Mouse (Mus musculus) heart, postnatal 10 days (tissue): ENCODE data around the gene Gm48551. TPM values are rescaled to one million over a fixed set of nuclear protein-coding genes. Genes with fewer than 3 reads are reported as not detected.

Experiments
- DNase-seq, 2 experiments: peaks; one replicate each; pipeline ENCODE4 v3.0.0; 2021
- intact Hi-C: fragments of 180-260 bp; cut with DNase I; formaldehyde crosslinking; loops from one replicate; pipeline ENCODE4 v1.15.1; 2025
- total RNA-seq, 2 experiments: library from RNA; stranded (reverse); gene quantifications; 2 replicates each; pipeline ENCODE4 v1.2.3; 2021

Gene Gm48551
- total RNA-seq, 2 experiments from 2014 or later: 0.74 to 0.87 TPM

GRCm38 (mm10) chr10:81379183-81379553 lies 5.1 kb upstream of the Gm48551 start:
- DNase-seq: no peak
- intact Hi-C loops: no loop called here

GRCm38 (mm10) chr10:81379809-81380378 lies 4.4 kb upstream of the Gm48551 start:
- intact Hi-C loops: no loop called here
- DNase-seq: no peak

GRCm38 (mm10) chr10:81382039-81382438 lies 2.2 kb upstream of the Gm48551 start:
- DNase-seq: peak in 1 of 2 experiments; percentile 23
- intact Hi-C loops: no loop called here

- no peak for DNase-seq
- intact Hi-C loops: no loop called here
These were observed 328 bp downstream of the Gm48551 start for GRCm38 (mm10) chr10:81384605-81384982.

DNA sequence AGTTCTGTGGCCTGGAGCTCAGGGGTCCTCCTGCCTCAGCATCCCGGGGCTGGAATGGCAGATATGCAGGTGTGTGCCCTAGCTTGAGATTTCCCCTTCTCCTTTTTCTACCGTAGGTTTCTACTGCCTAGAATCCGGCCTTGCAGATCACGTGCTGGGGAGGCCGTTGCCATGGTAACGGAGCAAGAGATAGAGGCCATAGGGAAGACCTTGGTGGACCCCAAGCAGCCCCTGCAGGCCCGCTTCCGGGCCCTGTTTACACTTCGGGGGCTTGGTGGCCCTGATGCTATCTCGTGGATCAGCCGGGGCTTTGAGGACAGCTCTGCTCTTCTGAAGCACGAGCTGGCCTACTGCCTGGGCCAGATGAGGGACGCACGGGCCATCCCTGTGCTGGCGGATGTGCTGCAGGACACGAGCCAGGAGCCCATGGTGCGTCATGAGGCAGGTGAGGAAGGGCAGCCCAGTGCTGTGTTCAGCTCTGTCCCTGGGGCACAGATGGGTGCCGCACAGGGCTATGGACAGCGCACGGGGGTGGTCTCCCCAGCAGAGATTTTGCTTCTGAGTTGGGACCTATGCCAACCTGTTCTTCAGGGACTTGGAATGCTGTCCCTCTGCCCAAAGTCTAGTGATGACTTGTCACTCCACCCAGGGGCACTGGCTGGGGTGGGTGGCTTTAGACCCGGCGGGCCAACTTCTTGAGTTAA lies 1.5 kb downstream of the Gm48551 start:
- intact Hi-C loops: loop anchor here (5.0 kb wide), 1 partner anchor 157 kb away; no protein-coding TSS in a partner anchor
- DNase-seq: no peak

GRCm38 (mm10) chr10:81387716-81388115 lies 3.5 kb downstream of the Gm48551 start:
- intact Hi-C loops: loop anchor here (5.0 kb wide), 1 partner anchor 155 kb away; no protein-coding TSS in a partner anchor

GRCm38 (mm10) chr10:81388505-81389055 lies 4.3 kb downstream of the Gm48551 start, which contains the start of gene Gm48552:
Gene Gm48552 (plus strand): TSS chr10:81389005.
- DNase-seq: no peak
- intact Hi-C loops: loop anchor here (1.0 to 5.0 kb wide), 2 partner anchors 62 to 154 kb away; no protein-coding TSS in a partner anchor

More at GRCm38 (mm10) chr10:81387716-81388115, 3.5 kb downstream of the Gm48551 start:
- DNase-seq: no peak

GRCm38 (mm10) chr10:81389373-81389772 lies 5.1 kb downstream of the Gm48551 start:
- intact Hi-C loops: loop anchor here (1.0 to 5.0 kb wide), 2 partner anchors 61 to 153 kb away; no protein-coding TSS in a partner anchor
- DNase-seq: peak in 1 of 2 experiments; percentile 32

GRCm38 (mm10) chr10:81389801-81390677 lies 5.8 kb downstream of the Gm48551 start:
- DNase-seq: peak; percentile 82 to 90
- intact Hi-C loops: loop anchor here (1.0 to 5.0 kb wide), 3 partner anchors 17 to 152 kb away; no protein-coding TSS in a partner anchor

GRCm38 (mm10) chr10:81390678-81390965 lies 6.4 kb downstream of the Gm48551 start:
- no peak for DNase-seq

GRCm38 (mm10) chr10:81392270-81392669 lies 8.0 kb downstream of the Gm48551 start:
- DNase-seq: no peak
- intact Hi-C loops: no loop called here

More at GRCm38 (mm10) chr10:81390678-81390965, 6.4 kb downstream of the Gm48551 start:
- intact Hi-C loops: loop anchor here (2.0 kb wide), 1 partner anchor 16 kb away; no protein-coding TSS in a partner anchor

DNA sequence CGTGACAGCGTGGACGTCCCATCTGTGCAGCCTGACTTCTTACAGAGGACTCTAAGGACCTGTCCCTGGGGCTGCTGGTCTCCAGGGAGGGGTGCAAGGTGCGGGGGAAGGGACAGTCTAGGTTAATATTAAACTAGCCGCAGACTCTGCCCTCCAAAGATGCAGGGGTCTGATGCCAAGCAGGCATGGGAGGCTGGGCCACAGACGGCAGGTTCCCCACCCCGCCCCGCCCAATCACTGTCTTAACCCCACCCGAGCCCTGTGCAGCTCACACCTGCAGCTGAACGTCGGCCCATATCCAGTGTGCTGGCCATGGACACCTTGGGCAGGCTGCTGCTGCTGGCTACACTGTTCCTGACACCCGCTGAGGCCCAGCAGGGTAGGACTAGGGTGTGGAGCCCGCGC lies 8.5 kb downstream of the Gm48551 start, which contains the start of gene Smim24:
Gene Smim24, plus strand, starts transcription at position 271 of the 405 bp plus-strand sequence.
- intact Hi-C loops: no loop called here
- DNase-seq: no peak

DNA sequence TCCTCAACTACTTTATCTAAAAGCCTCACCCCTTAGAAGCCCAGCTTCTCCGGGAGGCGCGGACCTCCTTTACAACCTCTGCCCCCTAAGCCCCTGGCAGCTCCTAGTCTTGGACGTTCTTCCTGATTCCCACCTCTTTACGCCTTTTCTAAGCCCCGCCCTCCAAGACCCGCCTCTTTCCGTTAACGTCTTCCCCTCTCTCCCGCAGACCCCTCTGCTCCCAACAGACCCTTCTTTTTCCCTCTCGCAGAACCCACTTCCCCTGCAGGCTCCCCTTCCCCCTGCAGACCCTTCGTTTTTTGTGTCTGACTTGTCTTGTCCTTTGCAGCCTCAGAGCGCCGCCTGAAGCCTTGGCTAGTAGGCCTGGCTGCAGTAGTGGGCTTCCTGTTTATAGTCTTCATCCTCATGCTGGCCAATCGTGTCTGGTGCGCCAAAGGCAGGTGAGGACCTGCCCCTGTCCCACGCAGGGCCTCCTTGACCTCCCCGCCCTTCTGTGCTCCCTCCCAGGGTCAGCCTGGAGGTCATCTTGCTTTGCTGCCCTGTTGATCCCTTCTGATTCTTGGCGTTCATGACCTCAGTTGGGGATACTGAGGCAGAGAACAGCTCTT lies 9.3 kb downstream of the Gm48551 start:
- intact Hi-C loops: loop anchor here (2.0 kb wide), 1 partner anchor 47 kb away; no protein-coding TSS in a partner anchor
- peak; percentile 50 to 60 for DNase-seq

GRCm38 (mm10) chr10:81395127-81395526 lies 10.9 kb downstream of the Gm48551 start:
- DNase-seq: peak; percentile 75 to 89
- intact Hi-C loops: loop anchor here (2.0 kb wide), 1 partner anchor 46 kb away; no protein-coding TSS in a partner anchor

- DNase-seq: no peak
- intact Hi-C loops: loop anchor here (2.0 kb wide), 1 partner anchor 45 kb away; no protein-coding TSS in a partner anchor
These were observed 11.6 kb downstream of the Gm48551 start for GRCm38 (mm10) chr10:81395865-81396264.

- intact Hi-C loops: no loop called here
- no peak for DNase-seq
These were observed 12.5 kb downstream of the Gm48551 start for GRCm38 (mm10) chr10:81396749-81397148.

DNA sequence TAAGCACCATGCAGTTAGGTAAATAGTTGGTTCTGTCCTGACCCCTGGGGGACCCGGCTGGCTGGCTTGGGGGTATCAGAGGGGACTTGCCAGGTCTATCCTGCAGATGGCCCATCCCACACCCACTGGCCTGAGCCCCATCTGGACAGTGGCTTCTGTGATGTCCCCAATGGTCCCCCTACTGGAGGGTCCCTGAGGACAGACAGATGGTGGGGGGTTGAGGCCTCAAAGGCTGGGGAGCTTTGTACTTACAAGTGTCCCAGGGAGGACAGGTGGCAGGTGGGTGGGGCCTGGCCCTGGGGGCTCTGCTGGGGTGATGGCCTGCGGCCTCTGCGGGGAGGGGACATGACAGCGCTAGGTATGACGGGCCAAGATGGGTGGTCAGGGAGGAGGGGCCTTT lies 15.0 kb downstream of the Gm48551 start:
- DNase-seq: no peak
- intact Hi-C loops: no loop called here

- intact Hi-C loops: no loop called here
- no peak for DNase-seq
These were observed 15.6 kb downstream of the Gm48551 start for GRCm38 (mm10) chr10:81399798-81400308.

DNA sequence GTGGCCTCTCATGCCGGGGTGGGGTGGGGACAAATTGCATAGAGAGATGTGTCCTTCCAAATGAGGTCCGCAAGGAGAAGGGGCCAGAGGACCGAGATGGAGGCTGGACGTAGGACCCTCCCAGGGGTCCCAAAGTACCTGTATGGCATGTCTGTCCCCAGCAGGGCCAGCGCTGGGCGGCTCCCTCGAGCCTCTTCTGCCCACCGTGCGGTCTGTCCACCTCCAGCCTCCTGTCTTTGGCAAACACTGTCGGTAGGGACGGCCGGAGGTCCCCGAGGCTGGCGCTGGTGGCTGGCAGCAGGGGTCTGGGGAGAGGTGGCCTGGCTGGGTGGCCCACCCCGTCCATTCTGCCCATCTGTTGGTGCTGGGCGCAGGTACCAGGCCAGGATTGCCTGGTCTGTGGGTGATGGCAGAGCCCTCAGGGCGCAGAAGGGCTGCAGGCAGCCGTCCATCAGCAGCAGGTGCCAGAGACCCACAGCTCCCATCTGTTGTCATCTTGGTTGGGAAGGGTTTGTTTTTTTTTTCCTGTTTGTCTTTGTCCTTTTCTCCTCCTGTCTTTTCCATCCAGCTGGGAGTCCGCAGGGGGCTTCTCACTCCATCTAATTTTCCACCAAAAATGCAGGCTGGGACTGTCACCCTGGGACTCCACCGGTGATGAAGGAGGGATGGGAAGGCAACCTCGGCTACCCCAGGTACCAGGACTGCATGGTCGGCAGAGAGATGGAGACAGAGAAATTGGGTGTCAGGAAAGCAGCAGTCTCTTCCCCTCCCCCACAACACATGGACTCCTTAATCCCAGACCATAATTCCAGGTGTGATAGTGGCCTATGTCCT lies 16.3 kb downstream of the Gm48551 start:
- intact Hi-C loops: no loop called here
- no peak for DNase-seq
